Mouse (Mus musculus): ENCODE data around the gene Vmn1r61. TPM values are rescaled to one million over a fixed set of nuclear protein-coding genes. Genes with fewer than 3 reads are reported as not detected.

The Vmn1r61 gene
- not detected in 2 replicates for total RNA-seq (2023)

DNA sequence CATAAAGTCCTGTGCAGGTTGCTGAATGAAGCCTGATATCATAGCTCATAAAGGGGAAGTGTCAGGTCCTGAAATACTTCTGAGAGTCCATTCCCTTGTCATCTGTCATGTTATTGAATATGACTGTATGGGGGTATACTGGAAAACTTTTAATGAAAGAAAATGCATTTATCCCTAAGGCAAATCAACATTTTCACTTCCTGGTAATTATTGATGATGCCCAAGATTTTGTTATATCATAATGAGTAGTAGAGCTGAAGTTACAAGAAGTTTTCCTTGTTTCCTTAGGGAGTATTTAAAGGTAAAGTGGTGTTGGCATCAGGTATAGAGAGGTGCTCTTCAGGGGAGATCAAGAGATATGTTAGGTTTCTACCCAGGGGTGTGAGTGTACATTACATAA lies at the start of gene Vmn1r61:
Gene Vmn1r61, minus strand, starts transcription at position 101 of the 400 bp plus-strand sequence.

Other genes with a start within 250 kb of the Vmn1r61 start
- not detected in 2 replicates for gene Vmn1r58, start 199.9 kb downstream of the Vmn1r61 start, total RNA-seq (2023)
- gene Vmn1r59, start 156.5 kb downstream of the Vmn1r61 start, total RNA-seq (2023), result not detected in 2 replicates
- gene Vmn2r28, start 119.3 kb downstream of the Vmn1r61 start, total RNA-seq (2023), result not detected in 2 replicates
- not detected in 2 replicates for gene Vmn1r60, start 66.0 kb downstream of the Vmn1r61 start, total RNA-seq (2023)
- not detected in 2 replicates for gene Vmn1r62, start 60.3 kb upstream of the Vmn1r61 start, total RNA-seq (2023)
- gene Vmn1r63, start 192.2 kb upstream of the Vmn1r61 start, total RNA-seq (2023), result not detected in 2 replicates